Mouse (Mus musculus): ENCODE results near the gene Cacna1c. TPM values are rescaled to one million over a fixed set of nuclear protein-coding genes. Genes with fewer than 3 reads are reported as not detected.

Gene Cacna1c
- total RNA-seq, 2 experiments from 2014 or later: 79.1 to 85.4 TPM

GRCm38 (mm10) chr6:119174307-119175074, 21.7 kb downstream of the Cacna1c start:
- DNase-seq (ENCODE audit: low spot score in 2 of 2): no peak

- DNase-seq (ENCODE audit: low spot score in 2 of 2): no peak
Measured at GRCm38 (mm10) chr6:119165677-119166076, 30.5 kb downstream of the Cacna1c start.

GRCm38 (mm10) chr6:119145109-119145508, 51.1 kb downstream of the Cacna1c start:
- DNase-seq (ENCODE audit: low spot score in 2 of 2): no peak

- no peak for DNase-seq (ENCODE audit: low spot score in 2 of 2)
Measured at GRCm38 (mm10) chr6:119139561-119139960, 56.7 kb downstream of the Cacna1c start.

- no peak for DNase-seq (ENCODE audit: low spot score in 2 of 2)
Measured at GRCm38 (mm10) chr6:119137768-119138167, 58.5 kb downstream of the Cacna1c start.

GRCm38 (mm10) chr6:119132863-119133262, 63.4 kb downstream of the Cacna1c start:
- DNase-seq (ENCODE audit: low spot score in 2 of 2): no peak

GRCm38 (mm10) chr6:119132111-119132735, 64.0 kb downstream of the Cacna1c start:
- DNase-seq (ENCODE audit: low spot score in 2 of 2): no peak

GRCm38 (mm10) chr6:119129664-119130063, 66.6 kb downstream of the Cacna1c start:
- DNase-seq (ENCODE audit: low spot score in 2 of 2): peak in 1 of 2 experiments; percentile 26

GRCm38 (mm10) chr6:119128521-119128920, 67.7 kb downstream of the Cacna1c start:
- DNase-seq (ENCODE audit: low spot score in 2 of 2): no peak

- DNase-seq (ENCODE audit: low spot score in 2 of 2): no peak
Measured at GRCm38 (mm10) chr6:119128076-119128475, 68.1 kb downstream of the Cacna1c start.

GRCm38 (mm10) chr6:119126991-119127390, 69.2 kb downstream of the Cacna1c start:
- no peak for DNase-seq (ENCODE audit: low spot score in 2 of 2)

GRCm38 (mm10) chr6:119118371-119118770, 77.8 kb downstream of the Cacna1c start:
- no peak for DNase-seq (ENCODE audit: low spot score in 2 of 2)

- DNase-seq (ENCODE audit: low spot score in 2 of 2): no peak
Measured at GRCm38 (mm10) chr6:119116290-119116689, 79.9 kb downstream of the Cacna1c start.

GRCm38 (mm10) chr6:119113362-119113761, 82.9 kb downstream of the Cacna1c start:
- DNase-seq (ENCODE audit: low spot score in 2 of 2): no peak

- no peak for DNase-seq (ENCODE audit: low spot score in 2 of 2)
Measured at GRCm38 (mm10) chr6:119110369-119110768, 85.8 kb downstream of the Cacna1c start.

- DNase-seq (ENCODE audit: low spot score in 2 of 2): peak; percentile 78 to 81
Measured at GRCm38 (mm10) chr6:119108466-119109394, 87.5 kb downstream of the Cacna1c start.

- DNase-seq (ENCODE audit: low spot score in 2 of 2): peak; percentile 28 to 52
Measured at GRCm38 (mm10) chr6:119107856-119108465, 88.3 kb downstream of the Cacna1c start.

- DNase-seq (ENCODE audit: low spot score in 2 of 2): peak; percentile 46 to 64
Measured at GRCm38 (mm10) chr6:119107140-119107855, 88.9 kb downstream of the Cacna1c start.

- no peak for DNase-seq (ENCODE audit: low spot score in 2 of 2)
Measured at GRCm38 (mm10) chr6:119106726-119107125, 89.5 kb downstream of the Cacna1c start.

Data from layer of hippocampus, postnatal 14 days (tissue).